Mouse (Mus musculus): ENCODE results near the gene Dbil5.

DNA sequence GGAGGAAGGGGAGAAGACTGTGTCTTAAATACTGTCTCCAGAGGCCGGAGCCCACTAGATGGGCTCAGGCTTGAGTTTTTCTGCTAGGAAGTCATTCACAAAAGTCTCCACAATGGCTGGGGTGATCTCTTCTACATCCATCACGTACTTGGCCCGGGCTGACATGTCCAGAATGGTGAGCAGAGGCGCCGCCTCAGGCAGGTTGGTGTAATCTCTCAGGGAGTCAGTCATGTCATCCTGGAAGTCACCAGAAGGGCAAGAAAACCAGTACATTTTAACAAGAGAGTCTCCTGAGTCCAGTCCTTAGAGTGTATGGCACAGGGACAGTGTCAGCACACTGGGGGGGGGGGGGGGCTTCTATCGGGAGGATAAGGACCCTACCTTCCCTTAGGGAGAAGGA, 41.1 kb downstream of the Dbil5 start:
- no peak for TF ChIP-seq CTCF (conservative IDR thresholded peaks at IDR 0.05; ENCODE audit: low read length)
- no peak for TF ChIP-seq POU5F1 (IDR thresholded peaks at IDR 0.05; ENCODE audit: borderline replicate concordance, low read length)
